Mouse (Mus musculus): Measurements from ENCODE around the gene Nemp1. TPM values are rescaled to one million over a fixed set of nuclear protein-coding genes. Genes with fewer than 3 reads are reported as not detected.

Nemp1 gene
- polyA plus RNA-seq, 1 experiment from 2014 or later: 9.9 TPM

DNA sequence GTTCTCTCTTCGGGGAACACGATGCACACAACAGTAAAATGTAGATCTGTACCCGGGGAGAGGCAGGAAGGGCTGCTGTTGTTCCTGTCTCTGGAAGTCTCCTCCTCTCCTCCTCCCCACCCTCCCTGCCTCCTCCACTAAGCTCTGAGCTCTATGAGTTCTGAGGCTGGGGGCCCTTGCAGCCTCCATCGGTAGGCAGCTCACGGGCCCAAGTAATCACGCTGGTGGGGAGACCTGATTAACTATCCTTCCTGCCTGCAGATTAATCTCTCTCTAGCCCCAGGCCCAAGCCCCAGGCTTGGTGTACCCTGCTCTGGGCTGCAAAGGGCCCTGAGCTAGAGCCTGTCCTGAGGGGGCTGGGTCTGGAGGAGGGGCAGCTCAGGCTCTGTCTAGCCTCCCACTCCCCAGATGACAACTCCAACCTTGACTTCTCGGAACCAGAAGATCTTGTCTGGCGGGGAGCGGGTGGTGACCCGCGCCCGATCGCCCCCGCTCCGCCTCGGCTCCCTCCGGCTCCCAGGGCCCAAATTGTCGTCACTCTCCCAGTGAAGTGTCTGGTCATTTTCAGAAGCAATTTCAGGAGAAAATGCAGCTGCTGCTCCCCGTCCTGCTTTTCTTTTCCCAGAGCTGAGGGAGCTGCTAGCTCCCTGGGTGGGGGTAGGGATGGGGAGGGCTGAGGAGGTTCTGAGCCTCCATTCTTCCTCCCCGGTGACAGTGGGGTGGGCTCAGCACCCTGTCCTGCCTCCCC is 55.1 kb downstream of the Nemp1 start:
- peak overlapping the region; percentile 53 for H3K27ac ChIP-seq
- H3K36me3 ChIP-seq (replicated peaks): no peaks in the 10 kb centered on the region
- H3K4me3 ChIP-seq: peak overlapping the region; percentile 33
- H3K4me1 ChIP-seq: peaks cover 49% of the 10 kb centered on the region
- H3K9me3 ChIP-seq: no peaks in the 10 kb centered on the region
- 13% methylated on average over 20 of the region's 20 CpGs for WGBS
- H3K27me3 ChIP-seq (ENCODE audit: poor library complexity, severe bottlenecking): peaks cover 88% of the 10 kb centered on the region
- DNase-seq (ENCODE audit: extremely low spot score, low spot score): no peak

GRCm38 (mm10) chr10:127724178-127724577 is 57.5 kb downstream of the Nemp1 start, which contains the start of gene Tac2:
Gene Tac2, plus strand, starts transcription at chr10:127724478.
- DNase-seq (ENCODE audit: extremely low spot score, low spot score): no peak
- Histone ChIP-seq H3K9me3 (no peaks in the 10 kb centered on the region), H3K36me3 (replicated peaks) (no peaks in the 10 kb centered on the region), H3K27ac (no peak within 1 kb of the TSS), H3K4me3 (no peak within 1 kb of the TSS), H3K27me3 (ENCODE audit: poor library complexity, severe bottlenecking) (peaks cover 97% of the 10 kb centered on the region), H3K4me1 (peaks cover 31% of the 10 kb centered on the region)
- WGBS: 79% methylated on average over 3 of the region's 3 CpGs

GRCm38 (mm10) chr10:127725136-127725535 is 58.4 kb downstream of the Nemp1 start:
- Histone ChIP-seq H3K27me3 (ENCODE audit: poor library complexity, severe bottlenecking) (peaks cover 97% of the 10 kb centered on the region), H3K9me3 (no peaks in the 10 kb centered on the region), H3K4me3 (no peak overlapping the region), H3K27ac (no peak overlapping the region), H3K4me1 (peaks cover 36% of the 10 kb centered on the region), H3K36me3 (replicated peaks) (no peaks in the 10 kb centered on the region)
- DNase-seq (ENCODE audit: extremely low spot score, low spot score): no peak
- 82% methylated on average over 4 of the region's 4 CpGs for WGBS

DNA sequence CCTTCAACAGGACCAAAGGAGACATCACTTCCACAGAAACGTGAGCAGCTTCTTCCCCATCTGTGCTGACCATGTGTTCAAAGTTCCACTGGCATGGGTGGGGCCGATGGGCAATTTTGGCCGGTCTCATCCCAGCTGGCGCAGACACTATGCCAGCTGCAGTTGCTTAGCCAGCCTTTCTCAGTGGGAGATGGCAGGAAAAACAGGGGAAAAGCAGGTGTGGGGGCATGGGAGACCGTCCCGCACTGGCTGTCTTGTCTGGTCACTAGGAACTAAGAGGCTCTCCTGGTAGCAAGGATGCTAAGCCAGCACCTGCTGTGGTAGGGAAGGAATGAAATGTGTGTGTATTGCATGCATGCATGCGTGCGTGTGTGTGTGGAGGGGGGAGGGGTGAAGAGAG is 61.7 kb downstream of the Nemp1 start:
- WGBS: 84% methylated on average over 8 of the region's 8 CpGs
- H3K27me3 ChIP-seq (ENCODE audit: poor library complexity, severe bottlenecking): peaks cover 97% of the 10 kb centered on the region

DNA sequence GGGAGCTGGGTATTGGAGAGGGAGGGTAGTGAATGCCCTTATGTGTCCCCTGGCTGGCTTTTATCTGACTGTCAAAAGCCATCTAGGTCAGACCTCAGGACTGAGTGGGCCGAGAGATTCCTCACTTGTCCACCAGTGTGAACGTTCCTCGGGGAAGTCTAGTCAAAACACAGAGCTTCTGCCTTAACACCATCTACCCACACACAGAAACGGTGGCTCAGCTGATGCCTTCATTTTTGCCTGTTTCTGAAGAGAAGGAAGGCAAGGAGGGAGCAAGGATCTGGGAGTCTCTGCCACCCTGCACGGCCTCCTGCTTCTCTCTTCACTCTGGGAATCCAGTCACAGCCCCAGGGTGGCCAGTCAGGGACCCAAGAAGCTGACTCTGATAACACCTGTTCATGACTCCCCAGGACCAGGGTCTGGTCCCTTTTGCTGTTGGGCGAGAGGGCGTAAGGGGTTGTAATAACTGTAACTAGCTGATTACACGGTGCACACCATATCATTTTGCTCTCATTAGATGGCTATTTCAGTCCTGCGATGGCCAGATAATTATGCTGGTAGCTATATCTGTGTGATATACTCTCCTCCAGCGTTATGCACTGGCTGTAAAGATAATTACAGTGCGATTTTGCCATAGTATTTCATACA is 63.7 kb downstream of the Nemp1 start:
- H3K9me3 ChIP-seq: peaks cover 5% of the 10 kb centered on the region; the same call in 1 of the 2 replicates
- no peak overlapping the region for H3K4me3 ChIP-seq
- DNase-seq (ENCODE audit: extremely low spot score, low spot score): no peak
- no peaks in the 10 kb centered on the region for H3K36me3 ChIP-seq (replicated peaks)
- no peak overlapping the region for H3K27ac ChIP-seq
- WGBS: 65% methylated on average over 11 of the region's 11 CpGs
- H3K27me3 ChIP-seq (ENCODE audit: poor library complexity, severe bottlenecking): peaks cover 93% of the 10 kb centered on the region
- peaks cover 24% of the 10 kb centered on the region for H3K4me1 ChIP-seq

More for the DNA sequence above, 61.7 kb downstream of the Nemp1 start:
- Histone ChIP-seq H3K4me3 (no peak overlapping the region), H3K36me3 (replicated peaks) (no peaks in the 10 kb centered on the region), H3K9me3 (no peaks in the 10 kb centered on the region), H3K4me1 (peaks cover 20% of the 10 kb centered on the region), H3K27ac (no peak overlapping the region)
- no peak for DNase-seq (ENCODE audit: extremely low spot score, low spot score)

DNA sequence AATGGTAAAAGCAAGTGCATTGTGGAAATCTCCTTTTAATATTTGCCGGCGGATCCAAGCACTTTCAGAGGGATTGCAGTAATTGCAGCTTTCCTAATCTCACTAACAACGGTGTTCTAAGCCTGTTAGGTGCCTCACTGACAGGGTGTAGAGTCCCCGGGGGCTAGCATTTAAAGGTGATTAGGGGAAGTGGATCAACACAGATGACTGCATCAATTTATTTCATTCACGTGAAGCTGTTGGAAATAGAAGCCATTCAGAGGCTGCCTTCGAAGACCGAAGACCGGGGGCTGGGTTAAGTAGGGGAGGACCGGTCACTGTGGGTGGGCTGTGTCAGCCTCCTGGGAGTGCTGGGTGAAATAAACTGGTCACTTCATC is 64.2 kb downstream of the Nemp1 start:
- Histone ChIP-seq H3K4me3 (no peak overlapping the region), H3K36me3 (replicated peaks) (no peaks in the 10 kb centered on the region), H3K9me3 (peaks cover 5% of the 10 kb centered on the region; the same call in 1 of the 2 replicates), H3K27ac (no peak overlapping the region), H3K27me3 (ENCODE audit: poor library complexity, severe bottlenecking) (peaks cover 89% of the 10 kb centered on the region), H3K4me1 (peaks cover 24% of the 10 kb centered on the region)
- 23% methylated on average over 9 of the region's 9 CpGs for WGBS
- DNase-seq (ENCODE audit: extremely low spot score, low spot score): no peak

DNA sequence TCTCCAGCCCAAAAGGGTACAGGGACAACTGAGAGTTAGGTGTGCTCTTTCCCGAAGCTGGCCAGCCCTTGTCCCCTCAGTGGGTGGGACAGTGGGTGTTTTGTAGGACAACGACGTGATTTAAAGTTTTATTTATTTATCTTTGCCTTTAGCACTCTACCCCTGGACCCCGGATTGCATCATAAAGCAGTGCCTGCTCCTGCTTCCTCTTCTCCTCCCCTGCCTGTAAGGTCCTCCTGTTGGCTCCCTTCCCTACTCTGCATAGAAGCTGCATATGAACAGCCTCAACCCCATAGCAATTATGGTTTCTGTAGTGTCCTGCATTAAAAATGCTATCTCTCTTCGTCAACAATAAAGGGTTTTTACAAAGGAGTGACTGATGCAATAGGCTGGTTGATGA is 64.7 kb downstream of the Nemp1 start:
- WGBS: 48% methylated on average over 5 of the region's 5 CpGs
- DNase-seq (ENCODE audit: extremely low spot score, low spot score): no peak
- peaks cover 24% of the 10 kb centered on the region for H3K4me1 ChIP-seq
- no peak overlapping the region for H3K27ac ChIP-seq
- no peaks in the 10 kb centered on the region for H3K36me3 ChIP-seq (replicated peaks)
- H3K4me3 ChIP-seq: no peak overlapping the region
- H3K9me3 ChIP-seq: peaks cover 5% of the 10 kb centered on the region; the same call in 1 of the 2 replicates
- peaks cover 87% of the 10 kb centered on the region for H3K27me3 ChIP-seq (ENCODE audit: poor library complexity, severe bottlenecking)

DNA sequence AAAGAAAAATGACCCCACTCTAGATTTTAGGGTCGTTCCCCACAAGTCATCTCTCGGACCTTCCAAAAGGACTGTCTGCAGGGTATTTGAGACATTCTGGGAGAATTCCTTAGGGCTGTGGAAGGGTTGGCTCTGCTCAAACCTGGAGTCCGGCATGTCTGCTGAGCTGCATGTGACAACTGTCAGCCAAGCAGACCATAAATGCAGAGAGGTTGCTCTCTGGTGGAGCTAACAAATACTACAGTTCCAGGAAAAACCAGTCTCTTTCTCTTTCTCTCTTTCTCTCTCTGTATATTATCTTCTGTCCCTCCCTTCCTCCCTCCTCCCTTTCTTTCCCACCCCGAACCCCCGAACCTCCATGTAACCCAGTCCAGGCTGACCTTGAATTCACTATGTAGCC is 67.7 kb downstream of the Nemp1 start:
- H3K27ac ChIP-seq: no peak overlapping the region
- peaks cover 59% of the 10 kb centered on the region for H3K27me3 ChIP-seq (ENCODE audit: poor library complexity, severe bottlenecking)
- no peak overlapping the region for H3K4me3 ChIP-seq
- peaks cover 5% of the 10 kb centered on the region; the same call in 1 of the 2 replicates for H3K9me3 ChIP-seq
- 58% methylated on average over 5 of the region's 5 CpGs for WGBS
- DNase-seq (ENCODE audit: extremely low spot score, low spot score): no peak
- no peaks in the 10 kb centered on the region for H3K36me3 ChIP-seq (replicated peaks)
- peaks cover 29% of the 10 kb centered on the region for H3K4me1 ChIP-seq

- peaks cover 4% of the 10 kb centered on the region for H3K36me3 ChIP-seq (replicated peaks)
- H3K27me3 ChIP-seq (ENCODE audit: poor library complexity, severe bottlenecking): peaks cover 41% of the 10 kb centered on the region
- H3K4me3 ChIP-seq: no peak overlapping the region
- no peak for DNase-seq (ENCODE audit: extremely low spot score, low spot score)
- WGBS: 79% methylated on average over 2 of the region's 2 CpGs
- H3K27ac ChIP-seq: no peak overlapping the region
- peaks cover 25% of the 10 kb centered on the region for H3K4me1 ChIP-seq
- peaks cover 5% of the 10 kb centered on the region; the same call in 1 of the 2 replicates for H3K9me3 ChIP-seq
These were observed 69.6 kb downstream of the Nemp1 start for GRCm38 (mm10) chr10:127736266-127736665.

- H3K27ac ChIP-seq: no peak overlapping the region
- no peak for DNase-seq (ENCODE audit: extremely low spot score, low spot score)
- peaks cover 22% of the 10 kb centered on the region for H3K4me1 ChIP-seq
- peaks cover 5% of the 10 kb centered on the region; the same call in 1 of the 2 replicates for H3K9me3 ChIP-seq
- peaks cover 10% of the 10 kb centered on the region for H3K36me3 ChIP-seq (replicated peaks)
- H3K27me3 ChIP-seq (ENCODE audit: poor library complexity, severe bottlenecking): peaks cover 35% of the 10 kb centered on the region
- no peak overlapping the region for H3K4me3 ChIP-seq
- WGBS: 78% methylated on average over 4 of the region's 4 CpGs
These were observed 70.2 kb downstream of the Nemp1 start for GRCm38 (mm10) chr10:127736916-127737315.

- Histone ChIP-seq H3K9me3 (peaks cover 5% of the 10 kb centered on the region; the same call in 1 of the 2 replicates), H3K27ac (no peak overlapping the region), H3K36me3 (replicated peaks) (peaks cover 17% of the 10 kb centered on the region), H3K4me1 (peaks cover 22% of the 10 kb centered on the region), H3K4me3 (no peak overlapping the region), H3K27me3 (ENCODE audit: poor library complexity, severe bottlenecking) (peaks cover 28% of the 10 kb centered on the region)
- DNase-seq (ENCODE audit: extremely low spot score, low spot score): no peak
- 25% methylated on average over 2 of the region's 2 CpGs for WGBS
These were observed 70.9 kb downstream of the Nemp1 start for GRCm38 (mm10) chr10:127737552-127737951.

DNA sequence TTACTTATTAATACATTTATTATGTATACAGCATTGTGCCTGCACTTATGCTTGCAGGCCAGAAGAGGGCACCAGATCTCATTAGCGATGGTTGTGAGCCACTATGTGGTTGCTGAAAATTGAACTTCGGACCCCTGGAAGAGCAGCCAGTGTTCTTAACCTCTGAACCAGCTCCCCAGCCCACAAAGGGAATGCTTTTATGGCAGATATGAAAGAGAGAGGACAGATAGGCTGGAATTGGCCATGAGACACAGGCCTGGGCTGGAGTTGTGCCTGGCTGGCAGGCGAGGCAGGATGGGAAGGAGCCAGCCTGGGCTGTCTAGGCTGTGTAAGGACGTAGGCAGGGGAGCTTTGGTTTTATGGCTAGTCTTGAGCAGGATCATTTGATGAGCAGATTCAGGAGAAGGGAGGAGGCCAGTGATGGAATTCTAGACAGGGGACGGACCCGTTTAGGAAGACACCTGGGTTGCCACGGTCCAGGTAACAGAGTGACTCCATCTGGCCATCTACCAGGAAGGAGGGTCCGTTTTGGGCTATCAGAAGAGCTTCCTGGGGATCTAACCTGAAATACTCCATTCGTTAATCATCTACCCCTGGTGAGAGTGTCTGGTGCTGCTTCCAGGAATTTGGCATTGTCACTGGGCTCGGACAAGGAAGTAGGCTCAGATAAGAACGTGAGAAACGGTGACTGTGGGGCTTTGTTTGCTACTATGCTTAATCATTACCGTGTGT is 71.6 kb downstream of the Nemp1 start:
- Histone ChIP-seq H3K27ac (no peak overlapping the region), H3K27me3 (ENCODE audit: poor library complexity, severe bottlenecking) (peaks cover 21% of the 10 kb centered on the region), H3K4me1 (peaks cover 22% of the 10 kb centered on the region), H3K9me3 (peaks cover 11% of the 10 kb centered on the region; the same call in 1 of the 2 replicates), H3K4me3 (no peak overlapping the region), H3K36me3 (replicated peaks) (peaks cover 24% of the 10 kb centered on the region)
- WGBS: 54% methylated on average over 13 of the region's 13 CpGs
- DNase-seq (ENCODE audit: extremely low spot score, low spot score): peak; percentile 38
